Mouse (Mus musculus) liver, adult 2 months (tissue): Measurements from ENCODE around the gene Hikeshi.

ENCODE experiments used
- CTCF ChIP-seq: fragments of 200-500 bp; IDR thresholded peaks from 2 replicates; pipeline ENCODE4 v1.5.1; 2011; ENCODE audit warnings: low read depth, low read length, control low read depth
- POLR2A ChIP-seq: fragments of 200-500 bp; IDR thresholded peaks from 2 replicates; pipeline ENCODE4 v1.6.1; 2011; ENCODE audit warnings: low read length, control low read depth; ENCODE audit not compliant: insufficient read depth; ENCODE audit errors: extremely low read depth

DNA sequence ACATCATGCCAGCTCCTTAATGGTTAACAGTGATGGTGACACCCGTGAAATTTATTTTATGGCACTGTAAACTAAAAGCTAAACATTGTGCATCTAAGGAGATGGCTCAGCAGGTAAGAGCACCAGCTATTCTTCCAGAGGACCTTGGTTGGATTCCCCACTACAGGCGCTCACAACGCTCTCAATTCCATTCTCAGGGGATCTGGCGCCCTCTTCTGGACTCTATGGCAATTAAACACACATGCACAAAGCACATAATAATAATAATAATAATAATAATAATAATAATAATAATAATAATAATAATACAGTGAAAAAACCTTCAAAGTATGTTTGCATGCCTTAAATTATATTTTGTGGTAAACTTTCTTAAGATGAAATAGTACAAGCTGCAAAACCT, 49.1 kb downstream of the Hikeshi start:
- TF ChIP-seq CTCF (no peak), POLR2A (no peak)
